Mouse (Mus musculus) right cerebral cortex, postnatal 14 days (tissue): ENCODE measurements around the gene Rasal1.

Source experiments
- DNase-seq: peaks from one replicate; pipeline ENCODE4 v3.0.0; 2022

The Rasal1 gene

DNA sequence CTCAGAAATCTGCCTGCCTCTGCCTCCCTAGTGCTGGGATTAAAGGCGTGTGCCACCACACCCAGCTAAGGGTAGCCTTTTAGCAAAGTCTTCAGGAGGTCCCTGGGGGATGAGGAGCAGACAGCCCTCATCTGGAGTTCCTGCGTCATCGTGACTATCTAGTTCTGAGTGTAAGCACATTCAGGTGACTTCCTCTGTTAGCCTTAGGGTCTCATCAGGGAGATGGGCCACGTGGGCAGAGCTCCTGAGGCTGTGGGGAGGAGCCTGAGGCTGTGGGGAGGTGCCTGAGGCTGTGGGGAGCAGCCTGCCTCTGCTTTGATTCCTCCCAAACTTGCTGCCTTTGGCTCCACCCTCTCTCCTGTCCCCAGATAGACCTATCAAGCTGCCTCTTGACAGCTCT lies 48.3 kb downstream of the Rasal1 start:
- DNase-seq, result no peak

DNA sequence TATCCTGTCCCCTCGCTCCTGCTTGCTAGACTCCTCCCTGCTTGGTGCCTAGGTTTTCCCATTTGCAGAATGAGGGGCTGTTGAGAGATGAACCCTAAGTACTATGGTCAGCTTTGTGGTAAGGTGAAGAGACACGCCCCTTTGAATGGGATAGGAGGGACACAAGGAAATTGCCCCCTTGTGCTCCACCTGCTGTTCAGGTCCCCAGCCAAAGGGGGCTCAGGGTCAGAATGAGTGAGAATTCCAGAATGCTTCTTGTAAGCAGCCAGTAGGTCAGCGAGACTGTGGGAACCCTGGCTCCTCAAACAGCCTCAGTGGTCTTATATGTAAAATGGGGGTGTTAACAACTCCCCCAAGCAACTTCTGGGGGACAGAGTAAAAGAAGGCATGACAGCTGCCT lies 49.6 kb downstream of the Rasal1 start:
- no peak for DNase-seq

DNA sequence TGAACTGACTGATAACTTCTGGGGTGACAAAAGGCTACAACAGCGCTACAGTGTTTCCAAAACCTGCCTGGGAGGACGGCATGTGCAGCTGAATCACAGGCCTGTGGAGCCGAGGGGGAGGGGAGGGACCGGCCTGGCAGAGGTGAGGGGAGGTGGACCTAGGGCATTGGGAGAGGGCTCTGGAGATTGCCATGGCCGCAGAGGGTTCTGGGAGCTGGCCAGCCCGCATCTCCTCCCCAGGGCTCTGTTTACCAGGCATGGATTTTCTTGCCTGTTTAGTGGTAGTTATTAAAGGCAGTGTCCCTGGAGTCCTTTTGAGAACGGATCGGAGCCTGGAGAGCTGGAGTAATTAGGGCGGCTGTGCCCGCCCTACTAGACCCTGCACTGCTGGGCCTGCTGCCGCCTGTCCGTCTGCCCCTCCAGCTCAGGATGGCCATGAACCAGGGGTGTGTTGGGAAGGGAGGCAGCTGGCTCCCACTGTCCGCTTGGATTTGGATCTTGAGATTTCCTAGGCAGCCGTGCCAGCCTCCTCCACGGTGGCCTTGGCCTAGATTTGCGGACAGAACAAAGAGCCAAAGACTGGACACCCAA lies 50.3 kb downstream of the Rasal1 start:
- no peak for DNase-seq

GRCm38 (mm10) chr5:120700996-120701790 lies 52.6 kb downstream of the Rasal1 start:
- no peak for DNase-seq

DNA sequence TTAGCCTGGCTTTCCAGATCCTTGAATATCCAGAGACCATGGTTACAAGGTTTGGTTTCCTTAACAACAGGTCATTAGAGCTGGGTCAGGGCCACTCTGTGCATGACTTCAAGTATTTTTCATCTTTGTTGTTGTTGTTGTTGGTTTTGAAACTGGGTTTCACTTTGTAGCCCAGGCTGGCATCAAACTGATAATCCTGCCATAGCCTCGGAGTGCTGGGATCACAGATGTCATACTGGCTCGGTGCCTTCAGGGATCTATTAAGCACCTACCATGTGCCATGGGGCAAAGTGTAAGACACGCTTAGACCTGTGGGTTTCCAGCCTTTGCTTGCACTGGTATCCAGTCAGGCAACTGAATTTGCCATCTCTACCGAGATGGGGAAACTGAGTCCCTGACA lies 53.8 kb downstream of the Rasal1 start:
- DNase-seq, result no peak

- no peak for DNase-seq
Measured at GRCm38 (mm10) chr5:120702969-120703368, 54.4 kb downstream of the Rasal1 start.

DNA sequence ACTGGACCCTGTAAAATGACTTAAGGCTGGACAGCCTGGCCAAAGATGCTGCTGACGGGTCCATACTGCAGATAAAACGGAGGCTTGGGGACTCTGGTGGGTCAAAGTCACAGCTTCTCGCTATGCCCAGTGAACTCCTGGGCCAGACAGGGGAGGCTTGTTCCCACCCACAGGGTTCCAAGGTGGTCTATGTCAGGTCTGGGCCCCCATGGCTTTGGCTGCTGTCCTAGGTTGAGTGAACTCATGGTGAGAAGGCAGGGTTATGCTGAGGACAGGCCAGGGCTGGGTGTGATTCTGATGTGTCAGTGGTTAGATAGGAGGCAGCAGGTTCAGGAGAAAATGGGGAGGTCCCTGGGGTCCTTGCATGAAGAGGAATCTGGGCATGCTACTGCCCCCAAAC lies 55.0 kb downstream of the Rasal1 start:
- no peak for DNase-seq

DNA sequence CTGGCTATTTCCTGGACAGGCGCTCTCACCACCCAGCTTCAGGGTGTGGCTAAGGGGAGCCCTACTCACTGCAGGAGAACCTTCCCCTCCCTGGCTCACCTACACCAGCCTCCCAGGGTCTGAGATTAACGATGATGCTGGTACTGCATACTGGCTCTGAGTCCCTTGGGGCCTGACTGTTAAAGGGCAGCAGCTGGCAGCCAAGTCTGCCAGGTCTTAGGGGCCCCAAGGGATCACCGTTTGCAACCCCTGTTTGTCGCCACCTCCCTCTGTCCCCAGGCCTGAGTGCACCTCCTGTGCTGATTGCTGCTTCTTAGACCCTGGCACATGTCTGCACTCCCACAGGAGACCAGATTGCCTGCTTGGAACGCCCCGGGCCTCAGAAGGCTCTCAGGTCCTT lies 55.8 kb downstream of the Rasal1 start:
- DNase-seq, result no peak

GRCm38 (mm10) chr5:120706541-120706940 lies 57.9 kb downstream of the Rasal1 start:
- peak; percentile 45 for DNase-seq

DNA sequence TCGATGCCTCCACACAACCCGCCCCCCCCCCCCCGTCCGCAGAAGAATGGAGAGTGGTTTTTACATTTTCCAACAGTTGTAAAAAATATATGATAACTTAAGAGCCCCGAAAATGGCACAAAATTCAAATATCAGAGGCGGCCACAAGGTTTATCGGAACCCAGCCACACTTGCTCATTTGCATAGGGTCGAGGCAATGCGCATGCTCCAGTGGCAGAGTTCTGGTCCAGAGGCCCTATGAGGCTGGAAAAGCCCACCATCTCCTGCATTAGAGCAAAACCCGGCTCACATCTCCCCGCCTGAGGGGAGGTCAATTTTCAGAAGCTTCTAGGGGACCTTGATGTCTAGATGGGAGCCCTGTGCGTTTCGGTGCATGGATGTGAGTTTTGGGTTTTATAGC lies 58.4 kb downstream of the Rasal1 start:
- DNase-seq, result no peak

DNA sequence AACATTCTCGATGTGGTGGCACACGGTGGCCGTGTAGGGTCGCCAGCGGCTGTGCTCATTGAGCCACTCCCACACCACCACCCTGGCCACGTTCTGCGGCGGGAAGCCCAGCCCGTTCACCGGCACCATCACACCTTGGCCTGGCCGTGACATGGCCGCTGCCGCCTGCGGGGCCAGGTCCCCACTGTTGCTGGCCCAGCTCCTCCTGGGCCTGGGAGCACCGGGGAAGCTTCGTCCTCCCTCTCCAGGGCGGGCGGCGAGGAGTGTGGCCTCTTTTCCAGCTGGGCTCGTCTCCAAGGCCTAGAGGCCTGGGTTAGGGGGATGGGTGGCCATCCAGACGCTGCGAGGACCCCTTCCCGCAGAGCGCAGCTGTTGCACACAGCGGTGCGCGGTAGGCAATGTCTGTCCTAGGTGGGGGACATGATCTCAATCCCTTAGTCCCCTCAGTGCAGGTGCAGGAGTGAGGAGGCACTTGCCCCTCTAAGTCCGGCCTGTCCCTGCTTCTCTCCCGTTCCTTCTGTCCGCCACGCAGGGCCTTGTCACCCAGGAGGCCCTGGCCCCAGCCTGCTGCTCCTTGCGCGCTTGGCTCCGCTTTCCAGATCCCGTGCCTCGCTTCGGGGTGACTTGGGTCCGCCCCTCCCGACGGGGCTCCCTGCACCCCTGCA lies 61.7 kb downstream of the Rasal1 start:
- peak; percentile 61 for DNase-seq

GRCm38 (mm10) chr5:120710826-120711248 lies 62.2 kb downstream of the Rasal1 start:
- peak; percentile 54 for DNase-seq

DNA sequence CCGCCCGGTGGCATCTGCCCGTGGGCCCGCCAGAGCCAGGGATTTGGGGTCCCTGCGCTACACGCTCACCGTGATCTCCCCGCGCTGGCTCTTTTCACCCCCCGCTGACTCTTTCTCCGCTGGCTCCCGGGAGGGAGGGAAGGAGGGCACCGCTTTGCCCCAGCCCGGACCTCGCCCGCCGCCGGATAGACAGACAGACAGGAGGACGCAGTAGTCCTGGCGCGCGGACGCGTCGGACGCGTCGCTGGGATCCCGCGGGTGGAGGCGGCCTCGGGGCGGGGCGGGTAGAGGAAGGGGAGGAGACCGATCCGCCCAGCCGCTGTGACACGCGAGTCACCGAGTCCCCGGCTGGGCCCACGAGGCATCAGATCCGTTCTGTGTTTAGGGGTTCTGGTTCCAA lies 62.8 kb downstream of the Rasal1 start:
- DNase-seq, result peak; percentile 84

DNA sequence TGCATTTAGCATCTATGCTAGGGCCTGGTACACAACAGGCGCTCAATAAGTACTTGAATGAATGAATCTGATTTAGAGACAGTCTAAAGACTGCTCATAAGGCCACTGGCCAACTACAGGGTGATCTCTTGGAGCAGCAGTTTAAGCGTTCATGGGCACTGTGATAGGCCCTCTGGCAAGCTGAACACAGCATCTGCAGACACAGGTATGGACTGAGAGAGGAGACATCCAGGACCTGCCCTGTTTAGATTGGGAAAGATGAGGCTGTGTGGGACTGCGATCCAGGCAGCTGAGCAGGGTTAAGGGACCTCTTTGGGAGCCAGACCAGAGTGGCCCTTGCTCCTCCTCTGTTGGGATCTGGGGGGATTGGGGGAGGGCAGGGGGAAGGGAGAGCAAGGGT lies 63.2 kb downstream of the Rasal1 start, which contains the start of gene Dtx1:
Dtx1 (minus strand) TSS at position 101 of the 400 bp plus-strand sequence.
- no peak for DNase-seq

DNA sequence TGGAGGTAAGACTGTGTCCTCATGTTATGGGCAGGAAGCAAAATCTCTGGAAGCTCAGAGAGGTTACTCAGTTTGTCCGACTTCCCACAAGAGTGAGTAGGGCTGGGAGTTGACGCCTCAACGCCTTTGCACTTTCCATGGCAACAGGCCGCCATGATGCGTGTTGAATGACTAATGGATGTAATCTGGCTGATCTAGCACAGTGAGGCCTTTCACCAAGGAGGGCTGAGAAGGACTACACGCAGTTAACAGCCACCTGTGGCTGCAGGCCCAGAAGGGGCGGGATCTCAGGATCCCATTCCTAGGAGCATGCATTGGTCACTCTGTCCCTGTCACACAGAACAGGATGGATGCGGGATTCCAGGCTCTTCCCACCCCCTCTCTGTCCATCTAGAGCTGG lies 64.1 kb downstream of the Rasal1 start:
- DNase-seq, result no peak

DNA sequence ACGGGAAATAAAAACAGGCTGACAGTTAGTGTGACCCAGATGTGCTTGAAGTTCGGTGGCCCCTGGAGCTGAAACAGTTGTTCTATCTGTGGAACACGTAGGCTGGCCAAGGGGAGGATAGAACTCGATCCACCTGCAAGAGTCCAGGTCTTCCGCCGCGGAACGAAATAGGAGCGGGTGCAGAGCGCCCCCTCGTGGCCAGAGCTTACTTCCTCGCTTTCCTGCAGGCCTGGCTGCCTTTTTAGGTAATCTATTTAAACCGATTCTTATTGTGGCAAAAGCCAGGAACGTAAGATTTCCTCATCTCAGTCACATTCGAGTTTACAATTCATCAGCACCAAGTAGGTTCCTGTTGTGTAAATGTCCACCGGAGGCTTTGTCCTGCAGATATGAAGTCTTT lies 65.7 kb downstream of the Rasal1 start:
- DNase-seq, result peak; percentile 88

GRCm38 (mm10) chr5:120717136-120717535 lies 68.5 kb downstream of the Rasal1 start:
- no peak for DNase-seq

DNA sequence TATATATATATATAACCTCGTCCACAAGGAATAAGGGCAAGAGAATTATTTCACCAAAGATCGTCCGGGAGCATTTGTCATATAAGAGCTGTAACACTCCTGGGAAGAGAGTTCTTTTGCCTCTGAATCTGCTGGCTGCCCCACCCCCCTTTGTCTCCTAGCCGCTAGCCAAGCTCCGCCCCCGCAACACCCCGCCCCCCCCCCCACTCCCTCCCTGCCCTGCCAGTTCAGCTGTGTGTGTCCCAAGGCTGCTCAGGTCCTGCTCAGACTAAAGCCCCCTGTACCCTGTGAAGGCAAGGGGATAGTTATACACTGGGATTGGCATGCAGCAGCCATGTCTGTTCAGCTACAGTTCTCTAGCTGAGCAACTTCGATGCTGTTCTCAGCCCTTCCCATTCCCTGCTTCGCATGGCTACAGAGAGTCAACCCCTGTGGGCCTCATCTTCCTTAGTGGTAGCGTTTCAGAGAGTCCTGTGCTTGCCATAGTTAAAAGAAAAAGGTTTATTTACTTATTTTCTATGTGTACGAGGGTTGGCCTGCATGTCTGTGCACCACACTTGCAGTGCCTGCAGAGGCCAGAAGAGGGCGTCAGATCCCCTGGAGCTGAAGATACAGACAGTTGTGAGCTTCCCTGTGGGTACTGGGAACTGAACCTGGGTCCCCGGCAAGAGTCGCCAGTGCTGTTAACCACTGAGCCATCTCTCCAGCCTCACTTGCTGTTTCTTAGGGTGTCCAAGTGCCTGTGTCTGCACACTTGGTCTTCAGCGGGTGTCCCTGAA lies 70.2 kb downstream of the Rasal1 start:
- no peak for DNase-seq

- no peak for DNase-seq
Measured at GRCm38 (mm10) chr5:120721005-120721404, 72.4 kb downstream of the Rasal1 start.

- DNase-seq, result no peak
Measured at GRCm38 (mm10) chr5:120725811-120726455, 77.3 kb downstream of the Rasal1 start.
